Mouse (Mus musculus): Measurements from ENCODE around the gene Fbxo34. TPM values are rescaled to one million over a fixed set of nuclear protein-coding genes. Genes with fewer than 3 reads are reported as not detected.
A peak's percentile ranks its signal among the peaks of the same experiment; 100 is the strongest.

The Fbxo34 gene
- polyA plus RNA-seq, 1 experiment from 2014 or later = 18.1 TPM

DNA sequence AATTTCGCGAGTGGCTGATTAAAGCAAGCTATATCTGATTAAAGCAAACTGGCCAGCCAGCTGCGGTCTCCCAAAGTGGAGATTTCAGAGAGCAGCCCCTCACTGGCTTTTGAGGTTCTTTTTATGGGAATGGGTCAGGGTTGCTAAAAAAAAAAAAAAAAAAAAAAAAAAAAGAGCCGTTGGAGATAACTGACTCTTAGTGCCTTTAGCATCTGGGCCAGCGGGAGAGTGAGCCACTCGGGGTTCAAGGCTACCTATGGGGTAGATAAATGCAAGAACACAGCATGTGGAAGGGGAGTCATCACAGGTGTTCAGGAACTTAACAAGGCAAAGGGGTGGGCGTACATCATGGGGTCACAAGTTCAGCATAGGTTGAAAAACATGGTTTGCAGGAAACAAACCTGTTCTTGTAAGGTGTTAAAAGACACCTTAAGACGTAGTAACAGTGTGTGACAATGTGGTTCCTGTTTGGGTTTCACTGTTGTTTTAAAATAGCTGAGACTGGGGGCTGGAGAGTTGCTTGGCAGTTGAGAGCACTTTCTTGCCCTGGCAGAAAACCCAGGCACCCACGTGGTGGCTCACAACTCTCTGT lies 31.1 kb upstream of the Fbxo34 start:
- ATAC-seq (no peak), DNase-seq (ENCODE audit: low spot score) (no peak)
- H3K27me3 ChIP-seq (replicated peaks; ENCODE audit: insufficient read depth, low read length) = no peaks in the 10 kb centered on the region
- no peak overlapping the region for H3K4me3 ChIP-seq (ENCODE audit: low read depth, low read length)
- no peak overlapping the region for H3K4me2 ChIP-seq (replicated peaks; ENCODE audit: low read depth, low read length)
- WGBS = 75% methylated on average over 9 of the region's 9 CpGs
- no peak overlapping the region for H3K9ac ChIP-seq (replicated peaks; ENCODE audit: low read depth)
- H3K36me3 ChIP-seq (ENCODE audit: insufficient read depth, low read length) = no peaks in the 10 kb centered on the region
- H3K4me1 ChIP-seq (ENCODE audit: insufficient read depth, low read depth, low read length) = no peaks in the 10 kb centered on the region; the same call in 1 of the 2 replicates
- no peak overlapping the region for H3K27ac ChIP-seq (ENCODE audit: low read length)
- no peaks in the 10 kb centered on the region for H3K9me3 ChIP-seq (ENCODE audit: low read length)
- no peak for TF ChIP-seq EP300 (IDR thresholded peaks at IDR 0.05)
- no peak for TF ChIP-seq CTCF (IDR thresholded peaks at IDR 0.05)

DNA sequence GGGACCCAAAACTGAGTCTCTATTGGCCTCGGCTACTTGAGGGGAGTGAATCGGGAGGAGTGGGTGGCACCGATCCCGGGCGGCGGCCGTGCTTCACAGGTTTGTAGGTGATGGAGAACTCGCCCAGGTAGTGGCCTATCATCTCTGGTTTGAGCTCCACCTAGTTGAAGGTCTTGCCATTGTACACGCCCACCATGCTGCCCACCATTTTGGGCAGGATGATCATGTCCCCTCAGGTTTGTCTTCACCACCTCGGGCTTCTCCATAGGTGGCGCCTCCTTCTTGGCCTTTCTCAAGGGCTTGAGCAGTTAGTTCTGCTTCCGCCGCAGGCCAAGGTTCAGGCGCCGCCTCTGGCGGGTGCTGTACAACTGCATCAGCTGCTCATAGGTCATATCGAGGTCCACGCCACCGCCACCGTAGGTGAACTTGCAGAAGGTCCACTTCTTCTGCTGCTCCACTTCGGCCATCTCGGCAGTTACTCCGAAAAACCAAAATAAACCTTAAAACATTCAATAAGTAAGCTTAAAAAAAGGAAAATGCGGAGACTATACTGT lies 30.4 kb upstream of the Fbxo34 start:
- TF ChIP-seq CTCF (IDR thresholded peaks at IDR 0.05) (no peak), EP300 (IDR thresholded peaks at IDR 0.05) (no peak)
- no peak overlapping the region for H3K9ac ChIP-seq (replicated peaks; ENCODE audit: low read depth)
- H3K36me3 ChIP-seq (ENCODE audit: insufficient read depth, low read length) = no peaks in the 10 kb centered on the region
- WGBS = 92% methylated on average over 24 of the region's 24 CpGs
- no peaks in the 10 kb centered on the region for H3K9me3 ChIP-seq (ENCODE audit: low read length)
- no peak overlapping the region for H3K4me2 ChIP-seq (replicated peaks; ENCODE audit: low read depth, low read length)
- H3K27me3 ChIP-seq (replicated peaks; ENCODE audit: insufficient read depth, low read length) = no peaks in the 10 kb centered on the region
- no peaks in the 10 kb centered on the region; the same call in 1 of the 2 replicates for H3K4me1 ChIP-seq (ENCODE audit: insufficient read depth, low read depth, low read length)
- no peak overlapping the region for H3K4me3 ChIP-seq (ENCODE audit: low read depth, low read length)
- no peak overlapping the region for H3K27ac ChIP-seq (ENCODE audit: low read length)
- no peak for DNase-seq (ENCODE audit: low spot score)
- ATAC-seq = no peak

DNA sequence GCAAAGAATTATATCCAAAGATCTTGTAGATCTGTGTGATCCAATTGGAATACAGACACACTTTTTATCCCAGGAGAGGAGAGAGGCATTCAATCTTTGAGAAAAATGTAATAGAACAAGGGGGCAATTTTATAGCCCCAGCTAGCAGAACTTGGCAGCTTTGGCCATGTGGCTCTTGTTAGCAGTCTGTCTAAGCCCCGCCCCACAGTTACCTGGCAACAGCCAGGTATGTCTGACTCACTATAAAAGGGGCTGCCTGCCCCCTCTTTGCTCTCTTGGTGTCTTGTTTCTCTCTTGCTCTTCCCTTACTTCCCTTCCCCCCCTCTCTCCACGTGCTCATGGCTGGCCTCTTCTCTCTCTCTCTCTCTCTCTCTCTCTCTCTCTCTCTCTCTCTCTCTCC lies 28.6 kb upstream of the Fbxo34 start:
- TF ChIP-seq EP300 (IDR thresholded peaks at IDR 0.05) (no peak), CTCF (IDR thresholded peaks at IDR 0.05) (no peak)
- DNase-seq (ENCODE audit: low spot score) (no peak), ATAC-seq (no peak)
- no peaks in the 10 kb centered on the region for H3K27me3 ChIP-seq (replicated peaks; ENCODE audit: insufficient read depth, low read length)
- no peak overlapping the region for H3K9ac ChIP-seq (replicated peaks; ENCODE audit: low read depth)
- H3K4me2 ChIP-seq (replicated peaks; ENCODE audit: low read depth, low read length) = no peak overlapping the region
- no peaks in the 10 kb centered on the region for H3K9me3 ChIP-seq (ENCODE audit: low read length)
- no peak overlapping the region for H3K4me3 ChIP-seq (ENCODE audit: low read depth, low read length)
- 28% methylated on average over 2 of the region's 2 CpGs for WGBS
- H3K27ac ChIP-seq (ENCODE audit: low read length) = no peak overlapping the region
- H3K4me1 ChIP-seq (ENCODE audit: insufficient read depth, low read depth, low read length) = no peaks in the 10 kb centered on the region; the same call in 1 of the 2 replicates
- no peaks in the 10 kb centered on the region for H3K36me3 ChIP-seq (ENCODE audit: insufficient read depth, low read length)

DNA sequence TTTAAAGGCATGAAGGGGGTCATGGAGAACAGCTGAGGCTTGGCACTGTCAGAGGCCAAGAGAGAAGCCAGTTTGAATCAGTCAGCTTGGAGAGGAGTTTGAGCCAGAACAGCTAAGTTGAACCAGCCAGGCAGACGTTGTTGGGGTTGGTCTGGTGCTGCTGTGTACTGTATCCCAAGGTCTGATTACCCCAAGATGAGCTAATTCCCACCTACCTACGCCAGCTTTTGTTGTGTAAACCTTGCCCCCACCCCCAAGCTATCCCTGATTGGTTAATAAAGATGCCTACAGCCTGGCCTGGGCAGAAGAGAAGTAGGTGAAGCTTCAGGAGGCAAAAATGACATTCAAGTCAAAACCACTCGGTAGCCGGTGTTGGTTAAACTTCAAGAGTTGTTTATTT lies 27.8 kb upstream of the Fbxo34 start:
- H3K9ac ChIP-seq (replicated peaks; ENCODE audit: low read depth) = no peak overlapping the region
- no peaks in the 10 kb centered on the region; the same call in 1 of the 2 replicates for H3K4me1 ChIP-seq (ENCODE audit: insufficient read depth, low read depth, low read length)
- H3K27me3 ChIP-seq (replicated peaks; ENCODE audit: insufficient read depth, low read length) = no peaks in the 10 kb centered on the region
- no peak overlapping the region for H3K4me3 ChIP-seq (ENCODE audit: low read depth, low read length)
- ATAC-seq = no peak
- TF ChIP-seq CTCF (IDR thresholded peaks at IDR 0.05) (no peak), EP300 (IDR thresholded peaks at IDR 0.05) (no peak)
- H3K9me3 ChIP-seq (ENCODE audit: low read length) = no peaks in the 10 kb centered on the region
- no peak overlapping the region for H3K4me2 ChIP-seq (replicated peaks; ENCODE audit: low read depth, low read length)
- H3K36me3 ChIP-seq (ENCODE audit: insufficient read depth, low read length) = no peaks in the 10 kb centered on the region
- 67% methylated on average over 4 of the region's 4 CpGs for WGBS
- H3K27ac ChIP-seq (ENCODE audit: low read length) = no peak overlapping the region
- DNase-seq (ENCODE audit: low spot score) = no peak

GRCm38 (mm10) chr14:47432987-47433386 lies 17.2 kb upstream of the Fbxo34 start:
- no peaks in the 10 kb centered on the region for H3K36me3 ChIP-seq (ENCODE audit: insufficient read depth, low read length)
- no peak overlapping the region for H3K4me2 ChIP-seq (replicated peaks; ENCODE audit: low read depth, low read length)
- no peaks in the 10 kb centered on the region for H3K27me3 ChIP-seq (replicated peaks; ENCODE audit: insufficient read depth, low read length)
- no peak overlapping the region for H3K27ac ChIP-seq (ENCODE audit: low read length)
- H3K9ac ChIP-seq (replicated peaks; ENCODE audit: low read depth) = no peak overlapping the region
- no peak overlapping the region for H3K4me3 ChIP-seq (ENCODE audit: low read depth, low read length)
- H3K9me3 ChIP-seq (ENCODE audit: low read length) = no peaks in the 10 kb centered on the region
- ATAC-seq = no peak
- TF ChIP-seq EP300 (IDR thresholded peaks at IDR 0.05) = no peak
- peak; percentile 50 for TF ChIP-seq CTCF (IDR thresholded peaks at IDR 0.05)
- peak; percentile 7 for DNase-seq (ENCODE audit: low spot score)
- no peaks in the 10 kb centered on the region for H3K4me1 ChIP-seq (ENCODE audit: insufficient read depth, low read depth, low read length)

- H3K4me3 ChIP-seq (ENCODE audit: low read depth, low read length) = no peak overlapping the region
- ATAC-seq (no peak), DNase-seq (ENCODE audit: low spot score) (no peak)
- H3K9ac ChIP-seq (replicated peaks; ENCODE audit: low read depth) = no peak overlapping the region
- no peaks in the 10 kb centered on the region for H3K36me3 ChIP-seq (ENCODE audit: insufficient read depth, low read length)
- no peak for TF ChIP-seq EP300 (IDR thresholded peaks at IDR 0.05)
- no peak for TF ChIP-seq CTCF (IDR thresholded peaks at IDR 0.05)
- no peak overlapping the region for H3K4me2 ChIP-seq (replicated peaks; ENCODE audit: low read depth, low read length)
- H3K9me3 ChIP-seq (ENCODE audit: low read length) = no peaks in the 10 kb centered on the region
- H3K27me3 ChIP-seq (replicated peaks; ENCODE audit: insufficient read depth, low read length) = no peaks in the 10 kb centered on the region
- H3K27ac ChIP-seq (ENCODE audit: low read length) = no peak overlapping the region
- H3K4me1 ChIP-seq (ENCODE audit: insufficient read depth, low read depth, low read length) = no peaks in the 10 kb centered on the region
- 52% methylated on average over 3 of the region's 3 CpGs for WGBS
Observed at GRCm38 (mm10) chr14:47438947-47439346, 11.3 kb upstream of the Fbxo34 start.

All from lung, postnatal 0 days (tissue).